Mouse (Mus musculus) T-helper 2 cell (primary cell): ENCODE data around the gene Pask.

Source experiments
- in situ Hi-C: fragments of 300-600 bp; cut with MboI, MseI; formaldehyde crosslinking; loops from one replicate; pipeline ENCODE4 v1.15.1; 2025; ENCODE audit warnings: high pct_unique_total_duplicates

The Pask gene

GRCm38 (mm10) chr1:93289678-93290214 lies 53.5 kb downstream of the Pask start:
- in situ Hi-C loops = no loop called here

- in situ Hi-C loops = no loop called here
Observed at GRCm38 (mm10) chr1:93277041-93277440, 66.2 kb downstream of the Pask start.

GRCm38 (mm10) chr1:93275561-93275960 lies 67.7 kb downstream of the Pask start:
- in situ Hi-C loops = no loop called here

GRCm38 (mm10) chr1:93272409-93272821 lies 70.9 kb downstream of the Pask start:
- in situ Hi-C loops = no loop called here

GRCm38 (mm10) chr1:93271751-93272150 lies 71.5 kb downstream of the Pask start:
- in situ Hi-C loops = no loop called here

- in situ Hi-C loops = no loop called here
Observed at GRCm38 (mm10) chr1:93270516-93271240, 72.6 kb downstream of the Pask start.

- in situ Hi-C loops = no loop called here
Observed at GRCm38 (mm10) chr1:93268246-93268645, 75.0 kb downstream of the Pask start.

GRCm38 (mm10) chr1:93267207-93267606 lies 76.1 kb downstream of the Pask start:
- in situ Hi-C loops = no loop called here
